12 mouse cellular contexts compared by ENCODE assay signal in the genomic region with DNA sequence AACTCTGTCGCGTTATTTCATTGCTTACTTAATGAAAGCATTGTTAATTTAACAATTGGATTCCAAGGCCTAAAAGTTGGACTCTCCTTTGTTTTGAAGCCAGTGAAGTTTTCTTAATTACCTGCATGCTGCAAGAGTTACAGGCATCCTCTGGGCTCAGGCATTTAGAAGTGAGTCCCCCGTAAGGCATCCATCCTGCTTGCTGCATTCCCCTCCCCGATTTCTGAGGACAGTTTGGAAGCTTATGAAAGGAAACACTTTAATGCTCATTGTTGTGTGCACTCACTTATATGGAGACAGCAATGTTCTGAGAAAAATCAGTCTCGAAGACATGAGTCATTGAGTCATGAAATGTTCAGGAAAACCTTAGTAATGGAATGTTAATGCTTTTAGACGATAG. TPM values are rescaled to one million over a fixed set of nuclear protein-coding genes. Genes with fewer than 3 reads are reported as not detected.
DNase-seq lines count a peak whose midpoint lies in the region; ATAC-seq and TF ChIP-seq lines count a peak whose summit lies in the region.
"Had no signal": no experiment of that assay in that cellular context is flagged by ENCODE, and none has a peak within 500 bp of the region (broad histone marks: within the 10 kb centered on the region; RNA-seq: fewer than 3 reads in every experiment).

No protein-coding gene starts in this region.

- H3K9ac ChIP-seq in hindbrain, embryonic 16.5 days (ENCODE audit: low read depth, low read length) = no peak overlapping the region
- H3K9ac ChIP-seq in intestine, postnatal 0 days (ENCODE audit: low read depth, low read length) = no peak overlapping the region
- H3K9ac ChIP-seq in neural tube, embryonic 14.5 days (replicated peaks; ENCODE audit: low read depth, low read length) = no peak overlapping the region
- H3K9ac ChIP-seq: liver, embryonic 14.5 days had no signal

- TF ChIP-seq POLR2A in embryonic fibroblast, embryonic 13.5 days (IDR thresholded peaks at IDR 0.05; ENCODE audit: low read depth, low read length) = no peak

- H3K36me3 ChIP-seq in hindbrain, embryonic 10.5 days = no peaks in the 10 kb centered on the region; the same call in 1 of the 2 replicates
- H3K36me3 ChIP-seq in hindbrain, embryonic 16.5 days (ENCODE audit: control insufficient read depth, insufficient read depth, low read length) = no peaks in the 10 kb centered on the region
- H3K36me3 ChIP-seq in intestine, postnatal 0 days (ENCODE audit: control insufficient read depth, insufficient read depth) = no peaks in the 10 kb centered on the region
- no peaks in the 10 kb centered on the region for H3K36me3 ChIP-seq in neural tube, embryonic 14.5 days (ENCODE audit: control insufficient read depth, insufficient read depth, low read length)

- TF ChIP-seq CTCF in embryonic fibroblast, embryonic 13.5 days (IDR thresholded peaks at IDR 0.05; ENCODE audit: borderline replicate concordance, insufficient read depth, low read length) = no peak
- TF ChIP-seq CTCF in intestine, postnatal 0 days (IDR thresholded peaks at IDR 0.05; ENCODE audit: low read depth) = no peak

- peak overlapping the region; percentile 99 for H3K27ac ChIP-seq in hindbrain, embryonic 10.5 days
- no peak overlapping the region for H3K27ac ChIP-seq in hindbrain, embryonic 16.5 days (ENCODE audit: low read depth, low read length)
- peak overlapping the region; percentile 78 for H3K27ac ChIP-seq in embryonic fibroblast, embryonic 13.5 days (ENCODE audit: insufficient read depth, low read length)
- no peak overlapping the region for H3K27ac ChIP-seq in intestine, postnatal 0 days (ENCODE audit: low read depth, low read length)
- H3K27ac ChIP-seq in neural tube, embryonic 14.5 days (ENCODE audit: low read depth, low read length) = no peak overlapping the region
- H3K27ac ChIP-seq: liver, embryonic 14.5 days had no signal

- peak overlapping the region; percentile 96 for H3K4me3 ChIP-seq in hindbrain, embryonic 10.5 days
- no peak overlapping the region for H3K4me3 ChIP-seq in hindbrain, embryonic 16.5 days (ENCODE audit: low read length)
- H3K4me3 ChIP-seq in embryonic fibroblast, embryonic 13.5 days (ENCODE audit: insufficient read depth, low read length) = peak overlapping the region; percentile 37
- H3K4me3 ChIP-seq in intestine, postnatal 0 days (ENCODE audit: low read depth, low read length) = no peak overlapping the region
- H3K4me3 ChIP-seq in neural tube, embryonic 14.5 days (ENCODE audit: low read depth, low read length) = no peak overlapping the region

- WGBS in hindbrain, embryonic 10.5 days = 29% methylated on average over 6 of the region's 6 CpGs
- 28% methylated on average over 6 of the region's 6 CpGs for WGBS in hindbrain, embryonic 16.5 days
- 62% methylated on average over 6 of the region's 6 CpGs for WGBS in intestine, postnatal 0 days
- 18% methylated on average over 6 of the region's 6 CpGs for WGBS in neural tube, embryonic 14.5 days

- no peaks in the 10 kb centered on the region for H3K9me3 ChIP-seq in hindbrain, embryonic 10.5 days
- H3K9me3 ChIP-seq in hindbrain, embryonic 16.5 days (ENCODE audit: control insufficient read depth, low read length) = no peaks in the 10 kb centered on the region
- H3K9me3 ChIP-seq in intestine, postnatal 0 days (ENCODE audit: control insufficient read depth) = no peaks in the 10 kb centered on the region
- no peaks in the 10 kb centered on the region for H3K9me3 ChIP-seq in neural tube, embryonic 14.5 days (ENCODE audit: control insufficient read depth, low read length)

- DNase-seq in hindbrain, embryonic 10.5 days (ENCODE audit: low spot score) = no peak
- DNase-seq in left cerebral cortex, postnatal 36 days (ENCODE audit: low spot score in 2 of 2) = no peak
- DNase-seq in testis, postnatal 14 days (ENCODE audit: low spot score) = no peak
- no peak for DNase-seq in spleen, postnatal 10 days (ENCODE audit: low spot score in 2 of 2)
- DNase-seq: cerebellum, adult 18-20 months; kidney, adult 2 months had no signal

- no peak for ATAC-seq in hindbrain, embryonic 16.5 days
- no peak for ATAC-seq in intestine, postnatal 0 days
- ATAC-seq in neural tube, embryonic 14.5 days (ENCODE audit: low read depth) = no peak

- peaks cover 4% of the 10 kb centered on the region; the same call in 1 of the 2 replicates for H3K27me3 ChIP-seq in hindbrain, embryonic 10.5 days (ENCODE audit: insufficient read depth, poor library complexity, severe bottlenecking)
- peaks cover 11% of the 10 kb centered on the region for H3K27me3 ChIP-seq in hindbrain, embryonic 16.5 days (replicated peaks; ENCODE audit: control insufficient read depth, insufficient read depth, low read length)
- peaks cover 30% of the 10 kb centered on the region for H3K27me3 ChIP-seq in intestine, postnatal 0 days (replicated peaks; ENCODE audit: control insufficient read depth, insufficient read depth, low read length)
- peaks cover 10% of the 10 kb centered on the region; the same call in 1 of the 2 replicates for H3K27me3 ChIP-seq in neural tube, embryonic 14.5 days (ENCODE audit: control insufficient read depth, insufficient read depth, low read length)
- H3K27me3 ChIP-seq: CH12.LX had no signal

- peaks cover 78% of the 10 kb centered on the region for H3K4me1 ChIP-seq in hindbrain, embryonic 10.5 days (replicated peaks)
- H3K4me1 ChIP-seq in hindbrain, embryonic 16.5 days (ENCODE audit: control insufficient read depth, insufficient read depth, low read depth, low read length) = peaks cover 16% of the 10 kb centered on the region
- peaks cover 4% of the 10 kb centered on the region; the same call in 1 of the 2 replicates for H3K4me1 ChIP-seq in embryonic fibroblast, embryonic 13.5 days (ENCODE audit: control insufficient read depth, insufficient read depth, low read length)
- no peaks in the 10 kb centered on the region for H3K4me1 ChIP-seq in intestine, postnatal 0 days (replicated peaks; ENCODE audit: control insufficient read depth, insufficient read depth, low read length)
- H3K4me1 ChIP-seq in neural tube, embryonic 14.5 days (ENCODE audit: control insufficient read depth, insufficient read depth, low read length) = 0 out of 2 replicates have a peak, but pooled peaks cover 4% of the 10 kb centered on the region

- H3K4me2 ChIP-seq in hindbrain, embryonic 16.5 days (ENCODE audit: low read length) = no peak overlapping the region
- peak overlapping the region; percentile 10; the same call in 1 of the 2 replicates for H3K4me2 ChIP-seq in intestine, postnatal 0 days (replicated peaks; ENCODE audit: low read depth)
- peak overlapping the region; percentile 2; the same call in 1 of the 2 replicates for H3K4me2 ChIP-seq in neural tube, embryonic 14.5 days (ENCODE audit: low read depth, low read length)

- intact Hi-C loops in left cerebral cortex, postnatal 36 days (cut with DNase I) = loop anchor here (10.0 kb wide), 2 partner anchors 78 to 248 kb away; no protein-coding TSS in a partner anchor

RNA-seq across cellular contexts. Expression of a gene that starts 3.5 kb away (rescaled TPM):
- polyA plus RNA-seq in hindbrain, embryonic 10.5 days (2016; fragmentation: Nextera tagmentation; extraction: Ambion mirVana) = 32.3 and 36.0 TPM in 2 replicates
- 2.9 and 4.4 TPM in 2 replicates for polyA plus RNA-seq in hindbrain, embryonic 16.5 days (2015; fragmentation: Nextera tagmentation; extraction: Ambion mirVana)
- 41.8 and 64.3 TPM in 2 replicates for polyA plus RNA-seq in embryonic fibroblast, embryonic 13.5 days (2011; ENCODE audit: insufficient read length, low read depth, missing spikeins)
- 4.4 and 5.0 TPM in 2 replicates for polyA plus RNA-seq in intestine, postnatal 0 days (2015; fragmentation: Nextera tagmentation; extraction: Ambion mirVana)
- polyA plus RNA-seq in neural tube, embryonic 14.5 days (2014; fragmentation: Nextera tagmentation; extraction: Ambion mirVana) = 2.4 and 3.5 TPM in 2 replicates
- 1 to 10 TPM; 9.3 to 9.5 TPM for total RNA-seq in left cerebral cortex, postnatal 36 days (2021)
- total RNA-seq: CH12.LX had no signal

Comparison
In these comparisons a context has a peak if more than half of its experiments do, and no peak if none do; other contexts are left out.
1. H3K27ac ChIP-seq: peak in hindbrain, embryonic 10.5 days (single experiment) and embryonic fibroblast, embryonic 13.5 days (single experiment); none in hindbrain, embryonic 16.5 days (single experiment), intestine, postnatal 0 days (single experiment) and neural tube, embryonic 14.5 days (single experiment).
2. H3K4me3 ChIP-seq: peak in hindbrain, embryonic 10.5 days (single experiment) and embryonic fibroblast, embryonic 13.5 days (single experiment); none in hindbrain, embryonic 16.5 days (single experiment), intestine, postnatal 0 days (single experiment) and neural tube, embryonic 14.5 days (single experiment).